Mouse (Mus musculus) left cerebral cortex, postnatal 25 days (tissue): ENCODE results near the gene Pak4. TPM values are rescaled to one million over a fixed set of nuclear protein-coding genes. Genes with fewer than 3 reads are reported as not detected.

Experiments
- DNase-seq, 2 experiments: peaks; one replicate each; pipeline ENCODE4 v3.0.0; 2022; ENCODE audit warnings: low spot score in 2 of 2, mixed read lengths in 1 of 2
- intact Hi-C: fragments of 180-260 bp; cut with DNase I; formaldehyde crosslinking; loops from one replicate; pipeline ENCODE4 v1.15.1; 2025
- total RNA-seq, 2 experiments: library from RNA; stranded (reverse); gene quantifications; 2 replicates each; pipeline ENCODE4 v1.2.3; 2021

Gene Pak4
- total RNA-seq, 2 experiments from 2014 or later = 8.1 to 8.3 TPM

- intact Hi-C loops = no loop called here
- no peak for DNase-seq
Measured at GRCm38 (mm10) chr7:28593206-28594111, 4.5 kb downstream of the Pak4 start.

DNA sequence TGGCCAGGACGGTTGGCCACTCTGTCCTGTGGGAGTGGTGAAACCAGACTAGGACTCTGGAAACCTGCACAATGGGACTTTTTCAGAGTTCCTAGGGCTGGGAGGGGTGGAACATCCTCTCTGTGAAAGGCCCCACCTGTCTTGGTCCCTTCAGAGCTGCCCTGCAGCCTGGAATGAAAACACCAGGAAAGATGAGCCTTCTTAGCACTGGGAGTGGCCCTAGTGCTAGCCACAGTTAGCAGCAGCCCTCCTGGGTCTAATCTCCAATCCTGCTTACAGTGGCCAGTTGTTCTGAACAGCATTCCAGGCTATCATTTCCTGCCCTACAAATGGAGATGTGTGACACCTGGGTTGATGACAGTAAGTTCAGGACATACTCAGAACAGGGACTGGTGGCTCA is 6.1 kb downstream of the Pak4 start:
- intact Hi-C loops = no loop called here
- DNase-seq = no peak

DNA sequence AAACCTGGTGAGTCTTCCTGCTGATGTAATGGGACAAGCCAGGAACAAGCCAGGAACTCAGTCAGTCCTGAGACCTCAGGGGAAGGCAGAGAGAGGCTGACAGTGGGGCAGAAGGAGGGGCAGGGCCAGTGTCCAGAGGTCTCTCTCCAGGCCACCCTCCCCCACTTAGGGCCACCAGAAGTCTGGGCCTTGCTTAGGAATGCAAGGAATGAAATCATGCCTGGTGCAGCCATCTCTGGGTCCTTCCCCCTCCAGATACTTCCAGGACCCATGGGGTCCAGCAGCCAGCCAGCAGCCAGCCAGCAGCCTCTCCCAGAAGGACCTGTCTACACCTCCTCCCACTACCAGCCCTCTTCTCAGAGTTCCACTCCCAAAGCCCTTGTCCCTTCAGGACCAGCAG is 10.3 kb downstream of the Pak4 start:
- no peak for DNase-seq
- intact Hi-C loops = no loop called here

DNA sequence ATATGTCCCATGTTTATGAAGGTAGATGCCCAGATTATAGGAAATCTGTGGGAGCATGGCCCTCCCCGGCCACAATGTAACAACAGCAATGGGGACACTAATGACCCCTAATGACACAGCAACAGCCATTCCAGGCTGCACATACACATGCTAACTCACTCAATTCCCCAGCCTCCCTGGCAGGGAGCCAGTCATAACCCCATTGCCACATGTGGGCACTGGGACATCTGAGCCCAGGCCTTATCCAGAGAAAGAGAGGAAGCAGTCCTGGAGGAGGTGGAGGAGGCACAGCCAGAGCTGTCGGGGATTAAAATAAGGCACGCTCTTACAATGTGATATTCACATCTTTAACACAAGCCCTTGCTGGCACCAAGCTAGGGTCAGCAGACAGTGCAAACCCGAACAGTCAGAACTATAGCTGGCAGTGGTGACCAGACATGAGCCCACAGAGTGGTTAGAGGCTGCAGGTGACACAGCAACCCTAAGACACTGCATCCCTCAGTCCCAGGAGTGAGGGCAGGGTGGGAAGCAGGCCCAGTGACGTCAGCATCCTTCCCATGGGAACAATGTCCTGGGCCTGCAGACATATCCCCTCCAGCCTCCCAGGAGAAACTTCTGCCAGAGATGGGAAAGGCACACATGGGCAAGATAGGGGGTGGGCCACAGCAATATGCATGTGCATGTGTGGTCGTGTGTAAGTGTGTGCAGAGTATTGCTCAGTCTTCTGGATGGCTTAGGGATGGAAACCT is 11.1 kb downstream of the Pak4 start:
- DNase-seq = no peak
- intact Hi-C loops = no loop called here

DNA sequence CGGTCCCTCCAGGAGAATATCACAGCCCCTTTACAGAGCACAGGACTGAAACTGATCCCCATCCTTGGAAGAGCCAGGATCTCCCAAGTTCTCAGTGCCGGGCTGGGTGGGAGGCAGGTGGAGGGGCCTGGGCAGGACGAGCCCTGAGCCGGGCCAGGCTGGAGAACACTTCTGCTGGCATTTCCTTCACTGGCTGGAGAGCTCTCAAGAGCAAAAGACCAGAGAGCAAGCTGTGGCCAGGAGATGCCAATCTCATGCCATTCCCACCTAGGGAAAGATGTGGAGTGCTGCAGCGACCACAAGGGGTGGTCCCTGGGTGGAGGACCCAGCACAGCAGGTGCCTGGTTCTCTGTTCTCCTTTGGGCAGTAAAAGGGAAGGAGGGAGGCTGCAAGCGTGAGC is 13.0 kb downstream of the Pak4 start:
- DNase-seq = no peak
- intact Hi-C loops = no loop called here

DNA sequence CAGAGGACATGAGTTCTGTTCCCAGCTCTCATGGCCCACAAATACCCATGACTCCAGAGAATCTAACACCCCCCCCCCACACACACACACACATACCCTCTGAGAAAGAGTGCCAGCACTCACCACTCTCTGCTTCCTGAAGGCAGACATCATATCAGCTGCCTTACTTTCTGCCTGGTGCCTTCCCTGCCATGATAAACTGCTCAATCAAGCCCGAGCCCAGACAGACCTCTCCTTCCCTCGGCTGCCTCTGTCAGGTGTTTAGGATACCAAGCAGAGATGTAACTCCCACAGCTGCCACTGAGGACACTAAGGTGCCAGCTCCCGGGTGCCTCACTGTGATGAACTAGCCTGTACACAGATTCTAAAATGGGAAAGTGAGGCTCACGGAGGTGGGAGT is 13.5 kb downstream of the Pak4 start:
- no peak for DNase-seq
- intact Hi-C loops = no loop called here

- intact Hi-C loops = no loop called here
- peak; percentile 32 to 74 for DNase-seq
Measured at GRCm38 (mm10) chr7:28583570-28584344, 14.2 kb downstream of the Pak4 start.

DNA sequence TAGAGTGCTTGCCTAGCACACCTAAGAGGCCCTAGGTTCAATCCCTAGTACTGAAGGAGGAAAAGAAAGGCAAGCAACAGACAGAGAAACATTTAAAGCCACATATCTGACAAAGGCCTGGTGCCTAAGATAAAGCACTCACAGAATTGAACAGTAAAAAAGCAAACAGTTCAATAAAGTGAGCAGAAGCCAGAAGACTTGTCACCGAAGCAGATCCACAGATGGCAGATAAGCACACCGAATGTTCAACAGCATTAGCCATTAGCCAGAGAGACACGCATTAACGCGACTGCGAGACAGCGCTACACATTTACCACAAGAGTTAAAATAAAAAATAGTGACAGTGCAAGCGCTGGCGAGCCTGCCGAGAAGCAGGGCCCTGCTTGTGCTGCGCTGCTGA is 15.1 kb downstream of the Pak4 start:
- no peak for DNase-seq
- intact Hi-C loops = no loop called here

DNA sequence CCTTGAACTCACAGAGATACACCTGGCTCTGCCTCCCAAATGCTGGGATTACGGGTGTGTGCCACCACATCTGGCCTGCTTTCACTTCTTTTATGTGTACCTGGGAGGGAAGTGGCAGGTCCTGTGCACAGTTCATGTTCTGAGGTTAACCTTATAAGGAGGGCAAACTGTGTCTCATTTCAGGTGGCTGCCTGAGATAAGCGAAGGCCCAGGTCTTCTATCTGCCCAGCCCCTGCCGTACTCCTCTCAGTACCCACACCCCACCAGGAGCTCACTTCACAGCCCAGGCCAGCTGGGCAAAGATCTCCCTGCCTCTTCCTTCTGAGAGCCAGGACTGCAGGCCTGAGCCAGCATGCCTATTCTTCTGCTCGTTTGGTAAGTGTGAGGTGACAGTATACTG is 16.3 kb downstream of the Pak4 start:
- intact Hi-C loops = no loop called here
- DNase-seq = no peak

DNA sequence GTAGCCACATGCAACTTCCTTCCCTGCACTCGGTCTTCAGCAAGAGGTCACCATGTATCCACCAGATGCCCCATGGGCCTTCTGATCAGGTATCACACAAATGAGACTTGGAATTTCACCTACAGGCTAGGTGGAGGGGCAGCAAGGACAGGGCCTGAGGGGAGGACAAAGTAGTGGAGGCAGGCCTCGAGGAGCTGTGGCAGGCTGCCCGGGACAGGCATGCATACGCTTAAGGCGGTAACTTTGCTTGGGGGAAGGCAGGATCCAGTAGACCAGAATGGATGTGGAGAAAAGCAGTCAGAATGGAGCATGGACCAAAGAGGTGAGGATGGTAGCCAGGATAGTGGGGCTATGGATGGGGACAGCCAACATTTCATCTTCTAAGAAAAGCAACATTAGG is 18.2 kb downstream of the Pak4 start:
- intact Hi-C loops = no loop called here
- DNase-seq = no peak

DNA sequence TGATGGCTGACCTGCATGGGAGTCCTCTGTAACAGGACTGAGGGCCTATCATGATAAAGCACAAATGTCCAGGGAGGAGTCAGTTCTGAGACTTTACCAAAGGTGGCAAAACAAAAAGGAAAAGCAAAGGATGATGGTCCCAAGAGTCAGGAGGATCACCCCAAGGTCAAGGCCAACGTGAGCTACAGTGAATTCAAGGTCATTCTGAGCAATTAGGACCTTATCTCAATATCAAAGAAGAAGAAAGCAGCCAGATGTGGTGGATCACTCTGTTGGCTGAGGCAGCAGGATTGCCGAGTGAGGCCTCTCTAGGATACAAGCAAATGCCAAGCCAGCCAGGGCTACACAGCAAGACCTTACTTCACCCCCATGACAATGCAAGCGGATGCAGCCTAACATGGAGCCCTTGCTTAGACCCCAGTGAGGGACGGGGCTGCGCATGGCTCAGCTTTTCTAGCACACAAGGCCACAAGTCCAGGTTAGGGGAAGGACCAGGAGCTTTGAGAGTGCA is 19.4 kb downstream of the Pak4 start:
- intact Hi-C loops = no loop called here
- no peak for DNase-seq

DNA sequence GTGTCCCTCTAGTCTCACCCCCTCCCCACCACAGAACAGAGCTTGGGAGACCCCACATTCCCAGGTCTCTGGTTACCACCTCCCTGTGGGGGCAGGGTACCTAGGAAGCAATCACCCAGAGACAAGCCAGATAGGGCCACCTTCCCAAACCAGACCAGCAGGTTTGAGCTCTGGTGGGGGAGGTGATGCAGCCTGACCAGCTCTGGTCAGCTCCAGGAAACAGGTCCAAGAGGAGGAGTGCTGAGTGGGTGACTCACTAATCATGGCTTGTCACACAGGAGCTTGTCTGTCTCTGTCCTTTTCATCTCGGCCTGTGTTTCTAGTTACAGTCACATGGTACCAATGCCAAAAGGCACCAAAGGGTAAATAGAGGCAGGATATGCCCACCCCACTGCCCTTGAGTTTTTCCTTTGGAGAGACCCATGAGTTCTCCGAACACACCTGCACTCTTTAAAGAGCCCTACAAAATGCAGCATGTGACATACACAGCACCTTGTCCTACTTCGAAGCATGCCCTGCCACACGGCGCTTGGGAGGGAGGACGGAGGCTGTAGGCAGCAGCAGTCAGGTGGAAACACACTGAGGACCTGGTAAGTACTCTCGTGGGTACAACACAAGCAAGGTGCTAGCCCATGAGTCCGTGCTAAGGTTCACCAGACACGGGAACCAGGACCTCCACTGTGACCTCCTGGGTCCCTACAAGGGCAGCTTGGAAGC is 20.0 kb downstream of the Pak4 start:
- intact Hi-C loops = no loop called here
- no peak for DNase-seq

- DNase-seq = peak in 1 of 2 experiments; percentile 47
- intact Hi-C loops = no loop called here
Measured at GRCm38 (mm10) chr7:28576271-28576914, 21.6 kb downstream of the Pak4 start.

DNA sequence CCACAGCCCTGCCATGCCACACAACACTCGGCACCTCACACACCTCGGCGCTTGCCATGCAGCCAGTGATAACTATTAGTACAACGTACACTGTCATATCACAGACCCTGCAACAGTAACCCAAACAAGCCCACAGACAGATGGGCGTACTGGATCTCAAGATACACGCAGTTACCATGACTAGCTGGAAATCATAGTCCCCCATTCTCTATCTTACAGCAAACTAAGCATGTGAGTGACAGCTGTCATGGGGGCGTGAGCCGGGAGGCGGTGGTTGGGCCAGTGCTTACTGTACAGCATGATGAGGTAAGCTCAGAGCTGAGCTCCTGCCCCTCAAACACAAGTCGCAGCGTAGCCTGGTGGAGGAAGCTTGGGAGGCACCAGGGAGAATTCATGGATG is 22.4 kb downstream of the Pak4 start:
- intact Hi-C loops = no loop called here
- no peak for DNase-seq

DNA sequence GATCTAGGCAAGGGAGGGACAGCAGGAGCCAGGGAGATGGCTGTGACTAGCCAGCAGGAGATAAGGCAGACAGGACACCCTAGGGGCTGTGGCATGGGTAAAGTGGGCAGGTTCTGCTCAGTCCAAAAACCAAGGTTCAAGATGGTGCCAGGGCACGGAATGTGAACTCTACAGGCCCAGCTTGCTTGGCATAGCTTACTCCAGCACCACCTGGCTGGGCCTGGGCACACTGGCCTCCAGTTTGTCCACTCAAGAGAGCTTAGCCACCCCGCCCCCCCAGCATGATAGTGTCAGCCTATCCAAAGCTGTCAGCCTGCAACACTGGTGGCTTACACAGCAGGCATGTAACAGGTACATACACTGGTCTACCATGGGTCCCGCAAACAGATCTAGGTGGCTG is 24.7 kb downstream of the Pak4 start:
- DNase-seq = no peak
- intact Hi-C loops = no loop called here

- no peak for DNase-seq
- intact Hi-C loops = no loop called here
Measured at GRCm38 (mm10) chr7:28572689-28573088, 25.3 kb downstream of the Pak4 start.

- intact Hi-C loops = no loop called here
- DNase-seq = no peak
Measured at GRCm38 (mm10) chr7:28570982-28571682, 26.9 kb downstream of the Pak4 start.

DNA sequence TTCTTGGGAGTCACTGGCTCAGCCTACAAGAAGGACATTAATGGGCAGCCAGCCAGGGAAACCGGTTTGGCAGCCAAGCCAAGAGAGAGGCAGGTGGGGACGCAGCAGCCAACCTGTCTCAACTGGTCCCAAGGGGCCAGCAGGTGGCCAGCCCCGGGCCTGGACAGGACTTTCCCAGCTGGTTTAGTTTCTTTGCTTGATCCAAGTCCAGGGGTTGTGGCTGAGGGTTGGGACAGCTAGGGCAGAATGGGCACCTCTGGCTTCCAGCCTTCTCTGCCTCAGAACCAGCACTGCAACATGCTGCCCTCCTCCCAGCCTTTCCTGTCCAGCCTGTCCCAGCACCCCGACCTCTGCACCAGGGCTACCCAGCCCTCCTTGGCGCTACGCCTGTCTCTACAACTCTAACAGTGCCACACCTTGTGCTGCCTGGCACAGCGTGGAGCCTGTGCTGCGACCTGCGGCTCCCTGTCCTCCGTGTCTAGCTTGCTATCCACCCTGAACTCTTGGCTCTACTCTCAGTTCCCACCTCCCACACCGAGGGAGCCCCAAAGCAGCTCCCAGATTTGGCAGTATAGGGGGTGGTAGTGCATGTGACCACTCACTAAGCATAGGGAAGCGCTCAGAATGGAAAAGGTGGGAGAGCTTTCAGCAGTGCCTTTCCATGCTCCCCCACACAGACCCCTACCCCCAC is 27.5 kb downstream of the Pak4 start:
- DNase-seq = peak in 1 of 2 experiments; percentile 71
- intact Hi-C loops = no loop called here
